Mouse (Mus musculus): ENCODE measurements around the gene Iqschfp.

DNA sequence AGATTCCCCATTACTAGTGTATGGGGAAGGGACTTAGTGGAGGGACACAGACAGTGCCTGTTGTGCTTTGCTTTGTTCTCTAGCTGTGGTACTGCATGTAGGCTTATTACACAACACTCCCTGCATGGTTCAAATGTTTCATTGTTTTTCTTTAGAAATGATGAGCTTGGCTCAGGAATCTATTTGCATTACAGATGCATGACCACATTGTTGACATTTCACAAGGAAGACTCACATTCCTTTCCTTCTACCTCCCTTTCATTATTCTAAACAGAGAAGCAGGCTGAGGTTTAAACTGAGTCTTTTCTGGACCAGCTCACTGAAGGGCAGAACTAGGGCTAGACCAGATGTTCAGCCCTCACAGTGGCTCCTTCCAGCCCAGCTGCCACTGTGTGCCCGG lies 360.3 kb downstream of the Iqschfp start:
- TF ChIP-seq CTCF (IDR thresholded peaks at IDR 0.05; ENCODE audit: low read depth, low read length) (no peak), POLR2A (IDR thresholded peaks at IDR 0.05; ENCODE audit: extremely low read depth, insufficient read depth, low read length) (no peak)
